Mouse (Mus musculus): ENCODE measurements around the gene Gm20388.

DNA sequence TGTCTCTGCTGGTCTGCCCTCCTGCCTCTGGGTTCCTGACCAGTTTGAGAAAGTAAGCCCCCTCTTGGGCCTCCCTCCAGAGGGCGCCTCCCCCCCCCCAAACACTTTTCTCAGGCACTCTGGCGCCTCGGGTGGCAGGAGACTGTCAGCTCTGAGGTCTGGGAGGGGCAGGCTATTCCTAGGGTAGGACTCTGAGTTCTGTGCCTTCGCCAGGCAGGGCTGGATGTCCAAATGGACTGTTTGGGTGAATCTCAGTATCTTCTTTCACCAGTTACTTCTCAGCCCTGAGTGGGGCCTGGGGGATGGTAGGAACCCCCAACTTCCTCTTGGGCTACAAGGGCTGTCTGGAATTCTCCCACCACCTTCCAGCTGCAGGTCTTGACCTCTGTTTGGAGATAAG is 300.7 kb downstream of the Gm20388 start:
- no peak for TF ChIP-seq POLR2A (IDR thresholded peaks at IDR 0.05; ENCODE audit: borderline replicate concordance, control insufficient read depth, low read depth, low read length)
- no peak for TF ChIP-seq CTCF (IDR thresholded peaks at IDR 0.05; ENCODE audit: control insufficient read depth, insufficient read depth, low read length)

Data from bone marrow, adult 2 months (tissue).